In the genomic region with DNA sequence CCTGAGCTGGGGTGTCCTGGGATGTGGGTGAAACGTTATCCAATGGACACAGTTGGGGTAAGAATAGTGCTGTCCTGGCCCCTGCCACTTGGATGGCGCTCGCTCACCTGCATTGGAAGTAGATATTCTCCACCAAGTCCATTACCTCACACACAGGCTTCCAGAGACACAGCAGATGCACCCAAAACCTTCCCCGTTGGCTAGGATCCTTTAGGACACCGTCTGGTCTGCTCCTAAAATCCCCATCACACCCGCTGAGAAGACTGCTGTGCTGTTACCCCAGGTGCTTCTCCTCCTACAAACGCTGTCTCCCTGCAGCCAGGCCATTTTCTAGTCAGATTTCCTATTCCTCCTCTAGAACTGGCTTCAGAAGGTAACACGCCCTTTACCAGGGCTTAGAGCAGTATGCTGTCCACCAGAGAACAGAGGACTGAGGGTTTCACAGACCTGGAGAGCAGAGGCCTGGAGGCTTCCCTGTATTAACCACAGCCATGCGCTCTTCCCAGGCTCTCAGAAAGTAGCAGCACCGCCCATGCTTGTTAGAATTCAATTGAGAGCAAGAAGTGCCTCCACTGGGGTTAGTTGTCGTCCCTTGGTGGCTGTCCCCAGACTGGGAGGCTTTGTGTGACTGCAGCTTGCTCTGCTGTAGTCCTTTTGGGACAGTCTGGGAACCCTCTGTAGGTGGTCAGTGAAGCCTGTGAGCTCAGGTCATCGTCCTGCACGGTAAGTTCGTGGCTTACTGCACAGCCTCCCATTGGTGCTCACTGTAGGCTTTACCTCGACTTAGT, we compare ENCODE assay signal across 21 mouse cellular contexts. TPM values are rescaled to one million over a fixed set of nuclear protein-coding genes. Genes with fewer than 3 reads are reported as not detected.
A peak's percentile ranks its signal among the peaks of the same experiment; 100 is the strongest.
DNase-seq lines count a peak whose midpoint lies in the region; ATAC-seq and TF ChIP-seq lines count a peak whose summit lies in the region.
"Had no signal": no experiment of that assay in that cellular context is flagged by ENCODE, and none has a peak within 500 bp of the region (broad histone marks: within the 10 kb centered on the region; RNA-seq: fewer than 3 reads in every experiment).

No protein-coding gene starts in this region.

- peaks cover 28% of the 10 kb centered on the region for H3K4me1 ChIP-seq in cerebellum, adult 2 months (ENCODE audit: control insufficient read depth, insufficient read depth, low read length)
- H3K4me1 ChIP-seq in liver, embryonic 11.5 days (replicated peaks; ENCODE audit: control insufficient read depth, insufficient read depth, low read length), result no peaks in the 10 kb centered on the region; the same call in none of the 2 replicates
- H3K4me1 ChIP-seq in liver, embryonic 12.5 days, result peaks cover 23% of the 10 kb centered on the region
- H3K4me1 ChIP-seq in brown adipose tissue, adult 24 weeks (ENCODE audit: control insufficient read depth, insufficient read depth, insufficient read length, low read length), result peaks cover 40% of the 10 kb centered on the region
- H3K4me1 ChIP-seq: embryonic facial prominence, embryonic 10.5 days; forebrain, embryonic 13.5 days; hindbrain, embryonic 12.5 days had no signal

- no peak for ATAC-seq in cerebellum, adult (ENCODE audit: insufficient number of reproducible peaks, low FRiP score, low TSS enrichment)
- ATAC-seq in liver, embryonic 11.5 days (replicated peaks; ENCODE audit: low FRiP score), result no peak
- ATAC-seq in liver, embryonic 12.5 days, result no peak
- ATAC-seq: activated CD4-positive, CD25-positive, alpha-beta regulatory T cell, adult 4 months; forebrain, postnatal 0 days; hindbrain, embryonic 16.5 days; inflammation-experienced regulatory T-cells, adult 6 months; intestine, postnatal 0 days; Patski had no signal

- no peak overlapping the region for H3K9ac ChIP-seq in liver, embryonic 11.5 days (ENCODE audit: low read depth, low read length)
- no peak overlapping the region for H3K9ac ChIP-seq in liver, embryonic 12.5 days
- H3K9ac ChIP-seq: forebrain, embryonic 13.5 days; forebrain, postnatal 0 days; hindbrain, embryonic 12.5 days had no signal

- H3K27me3 ChIP-seq in cerebellum, adult 2 months (ENCODE audit: control insufficient read depth, insufficient read depth, low read length), result no peaks in the 10 kb centered on the region
- H3K27me3 ChIP-seq in liver, embryonic 11.5 days (replicated peaks; ENCODE audit: control insufficient read depth, insufficient read depth, low read length), result no peaks in the 10 kb centered on the region
- H3K27me3 ChIP-seq in liver, embryonic 12.5 days (replicated peaks), result no peaks in the 10 kb centered on the region
- H3K27me3 ChIP-seq: CH12.LX; forebrain, embryonic 13.5 days; hindbrain, embryonic 12.5 days; Patski had no signal

- intact Hi-C loops in left cerebral cortex, postnatal 10 days (cut with DNase I), result no loop called here

- TF ChIP-seq POLR2A in cerebellum, adult 2 months (IDR thresholded peaks at IDR 0.05; ENCODE audit: borderline replicate concordance, insufficient read depth, low read length), result no peak

- H3K4me3 ChIP-seq in cerebellum, adult 2 months (replicated peaks; ENCODE audit: insufficient read depth, low read depth, low read length), result no peak overlapping the region
- no peak overlapping the region for H3K4me3 ChIP-seq in liver, embryonic 11.5 days (ENCODE audit: low read depth, low read length)
- no peak overlapping the region for H3K4me3 ChIP-seq in liver, embryonic 12.5 days
- H3K4me3 ChIP-seq in brown adipose tissue, adult 24 weeks (ENCODE audit: insufficient read depth, low read depth, low read length), result no peak overlapping the region
- H3K4me3 ChIP-seq: embryonic facial prominence, embryonic 10.5 days; forebrain, embryonic 13.5 days; heart, embryonic 10.5 days; hindbrain, embryonic 12.5 days had no signal

- no peaks in the 10 kb centered on the region for H3K9me3 ChIP-seq in liver, embryonic 11.5 days (ENCODE audit: control insufficient read depth, low read length)
- no peaks in the 10 kb centered on the region for H3K9me3 ChIP-seq in liver, embryonic 12.5 days (replicated peaks)
- H3K9me3 ChIP-seq: embryonic facial prominence, embryonic 10.5 days; forebrain, embryonic 13.5 days; heart, embryonic 10.5 days; hindbrain, embryonic 12.5 days had no signal

- WGBS in cerebellum, adult 2 months, result 60% methylated on average over 15 of the region's 15 CpGs
- 87% methylated on average over 15 of the region's 15 CpGs for WGBS in liver, embryonic 11.5 days
- WGBS in liver, embryonic 12.5 days (ENCODE audit: insufficient replicate concordance), result 86% methylated on average over 15 of the region's 15 CpGs

- peak overlapping the region; percentile 13; the same call in 1 of the 2 replicates for H3K27ac ChIP-seq in cerebellum, adult 2 months (ENCODE audit: insufficient read depth, low read length)
- peak overlapping the region; percentile 4; the same call in 1 of the 2 replicates for H3K27ac ChIP-seq in liver, embryonic 11.5 days (ENCODE audit: low read depth, low read length)
- H3K27ac ChIP-seq in liver, embryonic 12.5 days, result no peak overlapping the region
- H3K27ac ChIP-seq in brown adipose tissue, adult 24 weeks (replicated peaks; ENCODE audit: low read depth, low read length), result peak overlapping the region; percentile 33
- H3K27ac ChIP-seq: embryonic facial prominence, embryonic 10.5 days; forebrain, embryonic 13.5 days; heart, embryonic 10.5 days; hindbrain, embryonic 12.5 days had no signal

- no peak for TF ChIP-seq CTCF in cerebellum, adult 2 months (IDR thresholded peaks at IDR 0.05; ENCODE audit: borderline replicate concordance, insufficient read depth, low read depth, low read length)

- DNase-seq in cerebellum, adult 2 months, result peak; percentile 31 to 44
- no peak for DNase-seq in liver, embryonic 11.5 days (ENCODE audit: low spot score)
- no peak for DNase-seq in left cerebral cortex, postnatal 10 days (ENCODE audit: extremely low spot score in 1 of 2, low spot score in 2 of 2)
- DNase-seq: adrenal gland, postnatal 25 days; gastrocnemius, postnatal 14 days; heart, postnatal 10 days; heart, postnatal 4 days had no signal

- no peak overlapping the region for H3K4me2 ChIP-seq in liver, embryonic 11.5 days
- no peak overlapping the region for H3K4me2 ChIP-seq in liver, embryonic 12.5 days
- H3K4me2 ChIP-seq: forebrain, embryonic 13.5 days; hindbrain, embryonic 12.5 days had no signal

- H3K36me3 ChIP-seq in liver, embryonic 11.5 days (ENCODE audit: control insufficient read depth, insufficient read depth, low read length), result peaks cover 24% of the 10 kb centered on the region
- H3K36me3 ChIP-seq in liver, embryonic 12.5 days, result peaks cover 80% of the 10 kb centered on the region

RNA-seq across cellular contexts. Expression of a gene that starts 21.9 kb away (rescaled TPM):
- polyA plus RNA-seq in cerebellum, adult 2 months (2012; rRNA removed), result 36.3 and 41.6 TPM in 2 replicates
- 54.0 and 58.2 TPM in 2 replicates for polyA plus RNA-seq in liver, embryonic 11.5 days (2014; fragmentation: Nextera tagmentation; extraction: Ambion mirVana)
- 37.1 and 37.2 TPM in 2 replicates for polyA plus RNA-seq in liver, embryonic 12.5 days (2016; fragmentation: Nextera tagmentation; extraction: Ambion mirVana)
- 11.6 and 14.3 TPM in 2 replicates for polyA plus RNA-seq in brown adipose tissue, adult 24 weeks (2012; ENCODE audit: insufficient read depth, insufficient read length, missing spikeins)
- total RNA-seq in left cerebral cortex, postnatal 10 days (2021), result 10 to 100 TPM; 35.5 to 37.1 TPM

RNA-seq across cellular contexts. Expression of a gene that starts 22.2 kb away (rescaled TPM):
- 34.9 and 38.9 TPM in 2 replicates for polyA plus RNA-seq in cerebellum, adult 2 months (2012; rRNA removed)
- polyA plus RNA-seq in liver, embryonic 11.5 days (2014; fragmentation: Nextera tagmentation; extraction: Ambion mirVana), result 30.8 and 34.8 TPM in 2 replicates
- polyA plus RNA-seq in liver, embryonic 12.5 days (2016; fragmentation: Nextera tagmentation; extraction: Ambion mirVana), result 33.9 and 34.7 TPM in 2 replicates
- 21.9 and 23.3 TPM in 2 replicates for polyA plus RNA-seq in brown adipose tissue, adult 24 weeks (2012; ENCODE audit: insufficient read depth, insufficient read length, missing spikeins)
- total RNA-seq in left cerebral cortex, postnatal 10 days (2021), result 10 to 100 TPM; 39.9 to 40.9 TPM

RNA-seq across cellular contexts. Expression of a gene that starts 22.2 kb away (rescaled TPM):
- 27.0 and 28.7 TPM in 2 replicates for polyA plus RNA-seq in cerebellum, adult 2 months (2012; rRNA removed)
- 51.8 and 61.0 TPM in 2 replicates for polyA plus RNA-seq in liver, embryonic 11.5 days (2014; fragmentation: Nextera tagmentation; extraction: Ambion mirVana)
- 39.1 and 41.1 TPM in 2 replicates for polyA plus RNA-seq in liver, embryonic 12.5 days (2016; fragmentation: Nextera tagmentation; extraction: Ambion mirVana)
- 23.4 and 27.8 TPM in 2 replicates for polyA plus RNA-seq in brown adipose tissue, adult 24 weeks (2012; ENCODE audit: insufficient read depth, insufficient read length, missing spikeins)
- 10 to 100 TPM; 23.9 to 24.6 TPM for total RNA-seq in left cerebral cortex, postnatal 10 days (2021)

RNA-seq across cellular contexts. Expression of a gene that starts 48.4 kb away (rescaled TPM):
- 18.9 and 19.3 TPM in 2 replicates for polyA plus RNA-seq in cerebellum, adult 2 months (2012; rRNA removed)
- polyA plus RNA-seq in liver, embryonic 11.5 days (2014; fragmentation: Nextera tagmentation; extraction: Ambion mirVana), result 82.5 and 89.9 TPM in 2 replicates
- 44.8 and 49.1 TPM in 2 replicates for polyA plus RNA-seq in liver, embryonic 12.5 days (2016; fragmentation: Nextera tagmentation; extraction: Ambion mirVana)
- 16.5 and 18.5 TPM in 2 replicates for polyA plus RNA-seq in brown adipose tissue, adult 24 weeks (2012; ENCODE audit: insufficient read depth, insufficient read length, missing spikeins)
- total RNA-seq in left cerebral cortex, postnatal 10 days (2021), result 10 to 100 TPM; 15.6 to 17.0 TPM

Comparison
In these comparisons a context has a peak if more than half of its experiments do, and no peak if none do; other contexts are left out.
1. DNase-seq: peak in cerebellum, adult 2 months (2 of 2); none in liver, embryonic 11.5 days (single experiment) and left cerebral cortex, postnatal 10 days (0 of 2).